Comparison of ENCODE assay signal across 38 mouse cellular contexts in genomic region chr19:61269141-61269540, GRCm38 (mm10). TPM values are rescaled to one million over a fixed set of nuclear protein-coding genes. Genes with fewer than 3 reads are reported as not detected.
"Had no signal": no experiment of that assay in that cellular context is flagged by ENCODE, and none has a peak within 500 bp of the region (broad histone marks: within the 10 kb centered on the region; RNA-seq: fewer than 3 reads in every experiment).

No protein-coding gene starts in this region.

RNA-seq across cellular contexts. Expression of gene Gm21060, which starts 27.7 kb away (rescaled TPM):
- total RNA-seq: gastrocnemius, adult 18-20 months; gastrocnemius, adult 8-10 months; gastrocnemius, postnatal 14 days; gastrocnemius, postnatal 36 days; heart, adult 18-20 months; heart, adult 8-10 months; heart, postnatal 10 days; heart, postnatal 25 days; heart, postnatal 4 days; hindbrain, postnatal 0 days; layer of hippocampus, adult 18-20 months; layer of hippocampus, adult 8-10 months; layer of hippocampus, postnatal 14 days; layer of hippocampus, postnatal 36 days; left cerebral cortex, adult 18-20 months; left cerebral cortex, adult 8-10 months; left cerebral cortex, postnatal 10 days; left cerebral cortex, postnatal 25 days; left cerebral cortex, postnatal 4 days; liver, adult 2 months had no signal
- polyA plus RNA-seq: gonadal fat pad, adult 2 months; heart, embryonic 10.5 days; heart, embryonic 13.5 days; heart, embryonic 16.5 days; hindbrain, embryonic 10.5 days; hindbrain, embryonic 12.5 days; hindbrain, embryonic 14.5 days; hindbrain, postnatal 0 days; intestine, embryonic 14.5 days; intestine, embryonic 16.5 days; kidney, adult 2 months; kidney, embryonic 15.5 days; kidney, postnatal 0 days; large intestine, adult 2 months; limb, embryonic 11.5 days; limb, embryonic 13.5 days; limb, embryonic 15.5 days; liver, adult 2 months; liver, embryonic 13.5 days; liver, embryonic 15.5 days had no signal
